Mouse (Mus musculus) megakaryocyte, embryonic 14.5 days (primary cell): Measurements from ENCODE around the gene Gcnt3. TPM values are rescaled to one million over a fixed set of nuclear protein-coding genes. Genes with fewer than 3 reads are reported as not detected.
A peak's percentile ranks its signal among the peaks of the same experiment; 100 is the strongest.

Source experiments
- H3K27me3 ChIP-seq: replicated peaks from 2 replicates; pipeline ENCODE3; 2012; ENCODE audit warnings: inconsistent platforms
- H3K36me3 ChIP-seq: replicated peaks from 2 replicates; pipeline ENCODE3; 2012; ENCODE audit warnings: low read length, inconsistent platforms, mixed read lengths
- H3K4me1 ChIP-seq: 2 replicates; pipeline ENCODE4 v1.6.1; 2012; ENCODE audit warnings: inconsistent platforms
- H3K4me3 ChIP-seq: replicated peaks from 2 replicates; pipeline ENCODE3; 2012; ENCODE audit warnings: moderate library complexity, mild to moderate bottlenecking, inconsistent platforms
- H3K9me3 ChIP-seq: 2 replicates; pipeline ENCODE4 v1.6.1; 2012; ENCODE audit warnings: inconsistent platforms
- FLI1 ChIP-seq: IDR thresholded peaks from 2 replicates; pipeline ENCODE4 v1.6.1; 2012; ENCODE audit warnings: low read length, inconsistent platforms, mixed read lengths
- GATA1 ChIP-seq: IDR thresholded peaks from 3 replicates; pipeline ENCODE4 v1.6.1; 2012; ENCODE audit warnings: mixed read lengths, low read length, inconsistent platforms, borderline replicate concordance
- polyA plus RNA-seq: library from polyadenylated mRNA; stranded (reverse); fragments of >175 nt; gene quantifications from 2 replicates; pipeline ENCODE4 v1.2.3, GENCODE M21; 2012; ENCODE audit warnings: low replicate concordance; ENCODE audit not compliant: insufficient read depth

The Gcnt3 gene
- polyA plus RNA-seq, 1 experiment = not detected

- Histone ChIP-seq H3K4me3 (peak overlapping the region; percentile 97), H3K36me3 (peaks cover 25% of the 10 kb centered on the region), H3K4me1 (peaks cover 55% of the 10 kb centered on the region), H3K9me3 (no peaks in the 10 kb centered on the region), H3K27me3 (peaks cover 13% of the 10 kb centered on the region)
- TF ChIP-seq FLI1 (no peak), GATA1 (no peak)
These were observed 47.5 kb downstream of the Gcnt3 start for GRCm38 (mm10) chr9:69990346-69990745.

- TF ChIP-seq FLI1 (no peak), GATA1 (no peak)
- peak within 1 kb of the TSS; percentile 97 for H3K4me3 ChIP-seq
- H3K4me1 ChIP-seq = peaks cover 47% of the 10 kb centered on the region
- H3K9me3 ChIP-seq = no peaks in the 10 kb centered on the region
- H3K27me3 ChIP-seq = peaks cover 17% of the 10 kb centered on the region
- peaks cover 16% of the 10 kb centered on the region for H3K36me3 ChIP-seq
These were observed 48.4 kb downstream of the Gcnt3 start, which contains the start of gene Bnip2 for GRCm38 (mm10) chr9:69989303-69990121. Gene Bnip2, plus strand, starts transcription at chr9:69989466.

DNA sequence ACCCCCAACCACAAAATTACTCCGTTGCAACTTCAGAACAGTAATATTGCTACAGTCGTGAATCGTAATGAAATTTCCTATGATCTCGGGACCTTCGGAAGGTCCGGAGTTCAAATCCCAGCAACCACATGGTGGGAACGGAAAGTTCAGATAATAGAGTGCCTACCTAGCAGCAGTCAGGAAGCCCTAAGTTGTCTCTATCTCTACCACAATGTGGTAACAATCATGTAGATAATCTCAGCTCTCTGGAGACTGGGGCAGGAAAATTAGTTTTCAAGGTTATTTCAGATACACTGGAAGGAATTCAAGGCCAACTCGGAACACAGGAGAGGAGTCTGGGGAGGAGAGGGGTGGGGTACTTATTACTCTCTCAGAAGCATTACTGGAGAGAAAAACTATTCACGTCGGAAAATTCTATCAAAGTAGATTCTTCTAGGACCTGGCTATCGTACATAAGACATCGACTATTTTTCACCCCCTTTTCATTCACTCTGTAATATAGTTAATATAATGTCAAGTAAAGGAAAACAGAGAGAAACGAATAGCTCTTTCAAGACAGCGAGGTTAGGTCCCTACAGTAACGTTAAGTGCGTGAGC lies 49.1 kb downstream of the Gcnt3 start:
- Histone ChIP-seq H3K4me3 (peak overlapping the region; percentile 97), H3K9me3 (no peaks in the 10 kb centered on the region), H3K4me1 (peaks cover 42% of the 10 kb centered on the region), H3K27me3 (peaks cover 17% of the 10 kb centered on the region), H3K36me3 (peaks cover 12% of the 10 kb centered on the region)
- no peak for TF ChIP-seq GATA1

DNA sequence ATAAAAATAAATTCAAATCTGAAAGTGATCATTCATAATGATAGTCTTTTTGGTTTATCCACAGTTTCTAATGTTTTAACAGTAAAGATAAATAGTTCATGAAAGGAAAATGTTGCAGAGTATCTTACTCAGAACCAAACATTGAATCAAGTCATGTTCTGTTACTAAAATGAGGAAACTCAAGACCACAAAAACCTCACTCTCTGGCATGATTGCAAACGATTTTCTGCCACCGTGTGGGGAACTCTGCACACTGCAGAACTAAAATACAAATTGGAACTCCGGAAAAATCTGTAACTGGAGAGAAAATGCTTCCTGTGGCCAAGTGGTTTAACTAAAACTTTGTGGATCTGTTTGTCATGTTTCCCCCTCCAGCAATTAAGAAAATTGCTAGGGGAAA lies 50.3 kb downstream of the Gcnt3 start:
- peaks cover 20% of the 10 kb centered on the region for H3K27me3 ChIP-seq
- TF ChIP-seq FLI1 (no peak), GATA1 (no peak)

GRCm38 (mm10) chr9:69986571-69986970 lies 51.3 kb downstream of the Gcnt3 start:
- TF ChIP-seq FLI1 (no peak), GATA1 (no peak)
- H3K36me3 ChIP-seq = peaks cover 5% of the 10 kb centered on the region
- peaks cover 19% of the 10 kb centered on the region for H3K4me1 ChIP-seq
- no peak overlapping the region for H3K4me3 ChIP-seq
- H3K27me3 ChIP-seq = peaks cover 28% of the 10 kb centered on the region
- no peaks in the 10 kb centered on the region for H3K9me3 ChIP-seq

More for the DNA sequence above, 50.3 kb downstream of the Gcnt3 start:
- Histone ChIP-seq H3K4me3 (no peak overlapping the region), H3K9me3 (no peaks in the 10 kb centered on the region), H3K36me3 (peaks cover 12% of the 10 kb centered on the region), H3K4me1 (peaks cover 29% of the 10 kb centered on the region)

- TF ChIP-seq FLI1 (no peak), GATA1 (no peak)
These were observed 51.8 kb downstream of the Gcnt3 start for GRCm38 (mm10) chr9:69986063-69986462.

GRCm38 (mm10) chr9:69985526-69985925 lies 52.4 kb downstream of the Gcnt3 start:
- TF ChIP-seq FLI1 (no peak), GATA1 (no peak)
- no peaks in the 10 kb centered on the region for H3K36me3 ChIP-seq
- no peaks in the 10 kb centered on the region for H3K9me3 ChIP-seq

More at GRCm38 (mm10) chr9:69986063-69986462, 51.8 kb downstream of the Gcnt3 start:
- no peaks in the 10 kb centered on the region for H3K9me3 ChIP-seq
- no peak overlapping the region for H3K4me3 ChIP-seq
- H3K4me1 ChIP-seq = peaks cover 14% of the 10 kb centered on the region
- peaks cover 33% of the 10 kb centered on the region for H3K27me3 ChIP-seq
- H3K36me3 ChIP-seq = no peaks in the 10 kb centered on the region

More at GRCm38 (mm10) chr9:69985526-69985925, 52.4 kb downstream of the Gcnt3 start:
- Histone ChIP-seq H3K4me1 (peaks cover 9% of the 10 kb centered on the region), H3K27me3 (peaks cover 34% of the 10 kb centered on the region), H3K4me3 (no peak overlapping the region)

Other genes with a start within 250 kb of the Gcnt3 start
- gene Bnip2, start 48.6 kb downstream of the Gcnt3 start, polyA plus RNA-seq = 29.5 and 45.8 TPM in 2 replicates
- gene Gtf2a2, start 25.5 kb downstream of the Gcnt3 start, polyA plus RNA-seq = 9.4 and 33.9 TPM in 2 replicates
- not detected in 2 replicates for gene Fam81a, start 104.5 kb upstream of the Gcnt3 start, polyA plus RNA-seq
- 7.1 and 16.7 TPM in 2 replicates for gene Myo1e, start 169.3 kb upstream of the Gcnt3 start, polyA plus RNA-seq